Mouse (Mus musculus) olfactory bulb, adult 2 months (tissue): ENCODE results near the gene Hdac4.

ENCODE experiments used
- CTCF ChIP-seq: fragments of 200-500 bp; IDR thresholded peaks from 2 replicates; pipeline ENCODE4 v1.5.1; 2012; ENCODE audit warnings: low read depth, mild to moderate bottlenecking, low read length, moderate library complexity; ENCODE audit not compliant: insufficient read depth
- POLR2A ChIP-seq: fragments of 200-500 bp; IDR thresholded peaks from 2 replicates; pipeline ENCODE4 v1.6.1; 2012; ENCODE audit warnings: mild to moderate bottlenecking, low read depth, low read length, moderate library complexity; ENCODE audit not compliant: insufficient read depth

GRCm38 (mm10) chr1:92184600-92184999 lies 10.9 kb downstream of the Hdac4 start:
- TF ChIP-seq CTCF (no peak), POLR2A (no peak)
